Mouse (Mus musculus): ENCODE results near the gene Crisp2. TPM values are rescaled to one million over a fixed set of nuclear protein-coding genes. Genes with fewer than 3 reads are reported as not detected.

Crisp2 gene
- not detected for total RNA-seq (2021)
- long read RNA-seq, experiment 1: 0 reads
- long read RNA-seq, experiment 2: 0 reads

GRCm38 (mm10) chr17:40806953-40807572, at the start of gene Crisp2:
TSS of gene Crisp2 (minus strand) at chr17:40807003.
- intact Hi-C loops (cut with DNase I; ENCODE audit: low total_unique reads): no loop called here
- DNase-seq: no peak

- intact Hi-C loops (cut with DNase I; ENCODE audit: low total_unique reads): no loop called here
- DNase-seq: no peak
Observed at GRCm38 (mm10) chr17:40855065-40855464, 48.3 kb upstream of the Crisp2 start.

- no peak for DNase-seq
- intact Hi-C loops (cut with DNase I; ENCODE audit: low total_unique reads): loop anchor here (5.0 kb wide), 1 partner anchor 60 kb away; no protein-coding TSS in a partner anchor
Observed at GRCm38 (mm10) chr17:40837308-40837707, 30.5 kb upstream of the Crisp2 start.

GRCm38 (mm10) chr17:40831870-40832269, 25.1 kb upstream of the Crisp2 start:
- DNase-seq: no peak
- intact Hi-C loops (cut with DNase I; ENCODE audit: low total_unique reads): no loop called here

- DNase-seq: peak; percentile 5
- intact Hi-C loops (cut with DNase I; ENCODE audit: low total_unique reads): no loop called here
Observed at GRCm38 (mm10) chr17:40824549-40824948, 17.7 kb upstream of the Crisp2 start.

GRCm38 (mm10) chr17:40823817-40824216, 17.0 kb upstream of the Crisp2 start:
- intact Hi-C loops (cut with DNase I; ENCODE audit: low total_unique reads): no loop called here
- DNase-seq: no peak

- intact Hi-C loops (cut with DNase I; ENCODE audit: low total_unique reads): no loop called here
- DNase-seq: no peak
Observed at GRCm38 (mm10) chr17:40821477-40821876, 14.7 kb upstream of the Crisp2 start.

GRCm38 (mm10) chr17:40817340-40817943, 10.6 kb upstream of the Crisp2 start:
- no peak for DNase-seq
- intact Hi-C loops (cut with DNase I; ENCODE audit: low total_unique reads): no loop called here

- DNase-seq: no peak
- intact Hi-C loops (cut with DNase I; ENCODE audit: low total_unique reads): no loop called here
Observed at GRCm38 (mm10) chr17:40812259-40812658, 5.5 kb upstream of the Crisp2 start.

GRCm38 (mm10) chr17:40811560-40811959, 4.8 kb upstream of the Crisp2 start:
- intact Hi-C loops (cut with DNase I; ENCODE audit: low total_unique reads): no loop called here

GRCm38 (mm10) chr17:40810934-40811333, 4.1 kb upstream of the Crisp2 start, which contains the start of gene Rhag:
TSS of gene Rhag (plus strand) at chr17:40811126.
- intact Hi-C loops (cut with DNase I; ENCODE audit: low total_unique reads): no loop called here
- no peak for DNase-seq

More at GRCm38 (mm10) chr17:40811560-40811959, 4.8 kb upstream of the Crisp2 start:
- DNase-seq: no peak

- DNase-seq: no peak
- intact Hi-C loops (cut with DNase I; ENCODE audit: low total_unique reads): no loop called here
Observed at GRCm38 (mm10) chr17:40808071-40808470, 1.3 kb upstream of the Crisp2 start.

- intact Hi-C loops (cut with DNase I; ENCODE audit: low total_unique reads): no loop called here
- DNase-seq: no peak
Observed at GRCm38 (mm10) chr17:40806550-40806949, 253 bp downstream of the Crisp2 start.

GRCm38 (mm10) chr17:40802707-40803340, 4.0 kb downstream of the Crisp2 start:
- DNase-seq: no peak
- intact Hi-C loops (cut with DNase I; ENCODE audit: low total_unique reads): no loop called here

- no peak for DNase-seq
- intact Hi-C loops (cut with DNase I; ENCODE audit: low total_unique reads): no loop called here
Observed at GRCm38 (mm10) chr17:40793921-40794854, 12.6 kb downstream of the Crisp2 start.

- DNase-seq: no peak
Observed at GRCm38 (mm10) chr17:40789877-40790276, 16.9 kb downstream of the Crisp2 start.

GRCm38 (mm10) chr17:40767120-40767519, 39.7 kb downstream of the Crisp2 start:
- intact Hi-C loops (cut with DNase I; ENCODE audit: low total_unique reads): no loop called here
- DNase-seq: no peak

More at GRCm38 (mm10) chr17:40789877-40790276, 16.9 kb downstream of the Crisp2 start:
- intact Hi-C loops (cut with DNase I; ENCODE audit: low total_unique reads): no loop called here

GRCm38 (mm10) chr17:40763662-40764061, 43.1 kb downstream of the Crisp2 start:
- DNase-seq: no peak
- intact Hi-C loops (cut with DNase I; ENCODE audit: low total_unique reads): no loop called here

GRCm38 (mm10) chr17:40731724-40732123, 75.1 kb downstream of the Crisp2 start:
- no peak for DNase-seq
- intact Hi-C loops (cut with DNase I; ENCODE audit: low total_unique reads): no loop called here

GRCm38 (mm10) chr17:40731296-40731695, 75.5 kb downstream of the Crisp2 start:
- DNase-seq: no peak
- intact Hi-C loops (cut with DNase I; ENCODE audit: low total_unique reads): no loop called here

Measured in gastrocnemius, postnatal 14 days (tissue).